Mouse (Mus musculus): ENCODE data around the gene Serp2. TPM values are rescaled to one million over a fixed set of nuclear protein-coding genes. Genes with fewer than 3 reads are reported as not detected.
A peak's percentile ranks its signal among the peaks of the same experiment; 100 is the strongest.

Gene Serp2
- polyA plus RNA-seq, 1 experiment from 2014 or later, result 125 TPM

DNA sequence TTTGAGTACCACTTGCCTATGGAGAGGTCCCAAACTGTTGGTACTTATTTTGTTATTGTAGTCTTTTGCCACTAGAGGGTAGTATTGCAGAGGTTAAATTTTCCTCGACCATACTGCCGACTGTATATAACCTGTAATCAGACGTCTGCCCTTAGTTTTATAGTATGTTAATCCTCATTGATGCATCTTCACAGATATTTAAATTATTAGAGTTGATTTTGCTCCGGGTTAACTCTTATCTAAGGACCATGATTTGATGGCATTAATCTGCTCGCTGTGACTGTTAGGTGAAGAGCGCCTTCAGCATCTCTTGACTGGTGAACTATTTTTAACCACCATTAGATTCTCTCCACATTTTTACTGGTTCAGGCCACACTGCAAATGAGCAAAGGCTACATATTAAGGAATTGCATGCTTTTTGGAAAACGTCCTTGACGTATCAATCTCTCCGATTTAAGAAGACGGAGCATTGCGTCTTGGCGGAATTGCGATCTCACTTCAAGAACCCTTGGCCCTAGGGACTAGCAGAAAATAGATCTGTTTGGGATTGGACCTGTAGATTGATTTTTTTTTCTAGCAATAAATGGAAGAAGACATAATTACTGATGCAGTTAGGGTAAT, 53.3 kb downstream of the Serp2 start:
- Histone ChIP-seq H3K4me3 (peak overlapping the region; percentile 78), H3K9me3 (no peaks in the 10 kb centered on the region), H3K36me3 (peaks cover 13% of the 10 kb centered on the region), H3K4me1 (peaks cover 34% of the 10 kb centered on the region), H3K27ac (replicated peaks) (peak overlapping the region; percentile 100), H3K9ac (replicated peaks) (peak overlapping the region; percentile 96), H3K27me3 (no peaks in the 10 kb centered on the region), H3K4me2 (replicated peaks) (peak overlapping the region; percentile 91)
- no peak for ATAC-seq (replicated peaks)
- 5% methylated on average over 13 of the region's 13 CpGs for WGBS

DNA sequence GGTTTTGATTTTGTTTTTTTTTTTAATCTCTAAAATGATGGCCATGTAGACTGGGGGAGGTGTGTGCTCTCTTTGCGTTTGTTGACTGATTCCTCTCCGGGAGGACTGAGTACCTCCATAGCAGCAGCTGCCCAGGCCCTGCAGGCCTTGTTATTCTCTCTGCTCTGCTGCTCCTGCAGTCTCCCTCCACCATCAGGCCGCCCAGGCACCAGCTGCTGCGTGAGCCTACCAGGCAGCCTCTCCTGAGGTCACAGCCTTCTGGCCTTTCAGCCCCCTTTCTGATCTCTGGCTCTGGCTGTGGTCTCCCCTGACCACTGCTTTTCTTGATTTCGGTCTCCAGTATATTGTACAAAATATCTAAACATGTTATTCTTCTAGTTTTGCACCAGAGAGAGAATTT, 56.7 kb downstream of the Serp2 start:
- Histone ChIP-seq H3K27ac (replicated peaks) (no peak overlapping the region), H3K9ac (replicated peaks) (no peak overlapping the region; the same call in 1 of the 2 replicates)

DNA sequence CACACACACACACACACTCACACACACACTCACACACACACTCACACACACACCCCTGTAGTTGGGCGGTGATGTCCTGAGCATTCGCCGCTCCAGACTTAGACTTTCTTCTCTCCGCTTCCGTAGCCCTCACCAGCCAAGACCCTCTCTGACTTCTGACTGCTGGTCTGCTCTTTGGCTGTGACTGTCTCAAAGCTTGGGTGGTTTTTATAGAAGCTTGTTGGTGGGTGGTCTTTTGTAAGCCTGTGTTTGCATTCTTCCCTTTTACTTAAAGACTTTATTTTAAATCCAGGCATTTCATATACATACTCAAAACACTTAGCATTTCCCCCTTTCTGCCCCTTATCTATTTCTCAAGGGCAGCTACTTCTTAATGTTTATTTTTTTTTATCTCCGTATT, 57.2 kb downstream of the Serp2 start:
- no peak overlapping the region for H3K27ac ChIP-seq (replicated peaks)
- no peak for ATAC-seq (replicated peaks)

More for the DNA sequence above, 56.7 kb downstream of the Serp2 start:
- no peak for ATAC-seq (replicated peaks)
- no peaks in the 10 kb centered on the region for H3K36me3 ChIP-seq
- no peak overlapping the region for H3K4me3 ChIP-seq
- no peak overlapping the region for H3K4me2 ChIP-seq (replicated peaks)
- H3K27me3 ChIP-seq, result no peaks in the 10 kb centered on the region
- WGBS, result 49% methylated on average over 5 of the region's 5 CpGs
- H3K9me3 ChIP-seq, result no peaks in the 10 kb centered on the region
- H3K4me1 ChIP-seq, result peaks cover 31% of the 10 kb centered on the region

DNA sequence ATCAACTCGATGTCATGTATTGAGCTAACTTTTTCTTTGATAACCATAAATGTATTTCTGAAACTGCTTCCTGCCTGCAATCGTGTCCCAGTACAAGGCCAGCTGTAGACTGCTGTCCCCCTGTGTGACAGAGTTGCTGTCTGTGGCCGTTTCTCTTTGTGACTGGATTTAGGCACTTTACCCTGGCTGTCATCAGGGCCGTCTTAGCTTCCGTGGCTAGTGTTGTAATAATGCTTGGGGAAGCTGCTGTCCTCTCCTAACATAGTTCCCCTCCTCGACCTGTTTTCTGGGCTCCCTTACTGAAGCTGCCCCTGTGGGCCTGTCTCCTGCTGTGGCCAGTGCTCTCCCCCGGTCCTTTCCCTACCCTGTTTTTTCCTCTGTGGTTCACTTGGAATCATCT, 58.5 kb downstream of the Serp2 start:
- ATAC-seq (replicated peaks), result no peak

More for the DNA sequence above, 57.2 kb downstream of the Serp2 start:
- Histone ChIP-seq H3K4me1 (peaks cover 31% of the 10 kb centered on the region), H3K9me3 (no peaks in the 10 kb centered on the region), H3K4me2 (replicated peaks) (no peak overlapping the region), H3K9ac (replicated peaks) (no peak overlapping the region), H3K36me3 (no peaks in the 10 kb centered on the region), H3K4me3 (no peak overlapping the region), H3K27me3 (no peaks in the 10 kb centered on the region)
- WGBS, result 91% methylated on average over 6 of the region's 6 CpGs

DNA sequence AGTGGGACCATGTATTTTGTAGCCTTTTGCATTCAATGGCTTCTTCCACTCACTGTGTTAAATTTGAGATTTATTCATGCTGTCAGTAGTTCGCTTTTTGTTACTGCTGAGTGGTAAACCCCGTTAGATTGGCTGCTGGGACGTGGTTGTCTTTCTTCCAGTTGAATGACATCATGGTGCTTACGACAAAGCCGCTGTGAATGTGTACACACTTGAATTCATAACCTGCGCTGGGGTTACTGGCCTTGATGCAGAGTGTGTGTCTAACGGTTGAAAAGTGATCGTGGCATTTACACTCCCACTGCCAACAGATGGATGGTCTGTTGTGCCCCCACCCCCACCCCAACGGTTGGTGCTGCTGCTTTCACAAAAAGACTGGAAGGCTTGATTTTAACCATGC, 59.5 kb downstream of the Serp2 start:
- ATAC-seq (replicated peaks), result peak; percentile 47
- Histone ChIP-seq H3K4me3 (no peak overlapping the region), H3K27me3 (no peaks in the 10 kb centered on the region), H3K36me3 (no peaks in the 10 kb centered on the region; the same call in 1 of the 2 replicates), H3K9me3 (no peaks in the 10 kb centered on the region), H3K4me1 (peaks cover 26% of the 10 kb centered on the region), H3K27ac (replicated peaks) (no peak overlapping the region), H3K9ac (replicated peaks) (no peak overlapping the region), H3K4me2 (replicated peaks) (no peak overlapping the region)
- 20% methylated on average over 9 of the region's 9 CpGs for WGBS

More for the DNA sequence above, 58.5 kb downstream of the Serp2 start:
- no peak overlapping the region for H3K4me3 ChIP-seq
- H3K27me3 ChIP-seq, result no peaks in the 10 kb centered on the region
- H3K4me2 ChIP-seq (replicated peaks), result no peak overlapping the region
- H3K9me3 ChIP-seq, result no peaks in the 10 kb centered on the region
- no peak overlapping the region for H3K9ac ChIP-seq (replicated peaks)
- H3K4me1 ChIP-seq, result peaks cover 26% of the 10 kb centered on the region
- H3K36me3 ChIP-seq, result no peaks in the 10 kb centered on the region; the same call in 1 of the 2 replicates
- no peak overlapping the region for H3K27ac ChIP-seq (replicated peaks)
- WGBS, result 62% methylated on average over 7 of the region's 7 CpGs

DNA sequence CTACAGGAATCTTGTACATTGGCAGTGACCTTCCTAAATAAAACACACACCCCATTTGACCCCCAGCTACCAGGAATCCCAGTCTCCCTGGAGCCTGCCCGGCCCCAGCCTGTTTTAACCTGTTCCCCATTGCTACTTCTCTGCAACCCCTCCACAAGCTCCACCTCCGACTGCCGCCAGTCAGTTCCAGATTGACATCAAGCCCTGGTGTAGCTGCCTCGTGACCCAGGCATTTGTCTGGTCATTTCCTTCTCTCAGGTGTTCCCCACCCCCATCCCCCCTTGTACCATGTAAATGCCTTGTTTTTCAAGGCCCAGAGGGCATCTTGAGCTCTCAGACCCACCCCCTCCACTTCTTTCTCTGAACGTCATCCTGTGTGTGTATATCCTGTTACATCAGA, 61.7 kb downstream of the Serp2 start:
- H3K9ac ChIP-seq (replicated peaks), result no peak overlapping the region
- peaks cover 21% of the 10 kb centered on the region for H3K4me1 ChIP-seq
- no peaks in the 10 kb centered on the region for H3K27me3 ChIP-seq
- H3K36me3 ChIP-seq, result no peaks in the 10 kb centered on the region; the same call in 1 of the 2 replicates
- WGBS, result 74% methylated on average over 5 of the region's 5 CpGs
- H3K27ac ChIP-seq (replicated peaks), result no peak overlapping the region
- no peak for ATAC-seq (replicated peaks)
- no peak overlapping the region for H3K4me2 ChIP-seq (replicated peaks)
- H3K4me3 ChIP-seq, result no peak overlapping the region
- no peaks in the 10 kb centered on the region for H3K9me3 ChIP-seq

DNA sequence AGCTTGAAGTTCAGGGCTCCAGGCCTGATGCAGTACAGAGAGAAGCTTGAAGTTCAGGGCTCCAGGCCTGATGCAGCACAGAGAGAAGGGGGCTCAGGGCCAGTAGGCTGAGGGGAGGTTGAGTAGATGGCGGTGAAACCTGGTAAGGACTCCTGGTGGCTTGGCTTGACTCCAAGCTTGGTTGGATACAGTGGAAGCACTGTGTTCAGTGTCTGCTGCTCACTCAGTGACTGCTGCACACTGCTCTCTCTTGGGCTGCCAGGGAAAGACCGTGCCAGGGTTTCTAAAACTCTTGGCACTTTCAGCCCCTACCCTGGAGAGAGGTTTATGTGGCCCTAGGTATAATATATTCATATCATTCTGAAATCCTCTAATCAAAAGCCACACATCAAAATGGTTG, 67.6 kb downstream of the Serp2 start:
- peak overlapping the region; percentile 38 for H3K27ac ChIP-seq (replicated peaks)
- no peaks in the 10 kb centered on the region; the same call in 1 of the 2 replicates for H3K36me3 ChIP-seq
- WGBS, result 30% methylated on average over 2 of the region's 2 CpGs
- no peak overlapping the region for H3K4me2 ChIP-seq (replicated peaks)
- ATAC-seq (replicated peaks), result peak; percentile 81
- H3K27me3 ChIP-seq, result no peaks in the 10 kb centered on the region
- no peaks in the 10 kb centered on the region for H3K9me3 ChIP-seq
- no peak overlapping the region for H3K9ac ChIP-seq (replicated peaks)
- H3K4me3 ChIP-seq, result no peak overlapping the region
- peaks cover 19% of the 10 kb centered on the region for H3K4me1 ChIP-seq

DNA sequence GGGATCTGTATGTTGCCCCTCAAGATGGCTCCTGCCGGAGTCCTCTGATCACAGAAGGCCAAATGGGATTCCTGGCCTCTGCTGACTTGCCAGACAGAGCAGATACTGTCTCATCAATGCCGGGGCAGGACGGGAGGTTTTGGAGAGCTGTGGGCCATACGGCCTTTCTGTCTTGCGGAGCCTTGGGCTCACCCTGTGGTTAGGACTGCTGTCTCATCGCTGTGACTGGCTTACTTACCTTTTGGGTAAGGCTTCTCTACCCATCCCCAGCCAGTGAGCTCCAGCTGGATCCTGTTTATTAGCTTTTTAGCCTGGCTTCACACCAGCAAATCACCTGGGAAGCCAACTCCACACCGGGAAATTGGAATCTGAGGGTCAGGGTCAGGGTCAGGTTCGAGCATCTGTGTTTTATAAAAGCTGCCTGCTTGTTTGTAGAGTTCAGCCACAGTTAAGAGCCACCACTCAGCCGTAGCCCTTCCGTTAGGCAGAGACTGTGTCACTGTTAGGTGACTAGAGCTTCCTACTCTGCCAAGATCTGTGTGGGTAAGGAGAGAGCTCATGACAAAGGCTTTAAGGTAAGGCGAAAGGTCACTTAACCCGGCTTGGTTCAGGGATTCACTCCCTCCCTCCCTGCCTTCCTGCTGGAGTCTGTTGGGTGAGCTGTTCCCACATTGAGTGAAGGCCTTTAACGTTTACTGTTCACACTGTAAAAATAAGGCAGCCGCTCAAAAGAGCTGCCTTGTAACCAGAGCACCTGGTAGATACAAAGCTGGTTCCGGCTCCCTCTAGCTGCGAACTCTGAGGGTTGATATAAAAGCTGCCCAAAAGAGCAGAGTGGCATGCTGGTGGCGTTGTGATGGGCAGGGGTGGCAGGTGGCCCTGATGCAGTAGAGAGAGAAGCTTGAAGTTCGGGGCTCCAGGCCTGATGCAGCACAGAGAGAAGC, 68.3 kb downstream of the Serp2 start:
- Histone ChIP-seq H3K4me3 (no peak overlapping the region), H3K27me3 (no peaks in the 10 kb centered on the region), H3K36me3 (no peaks in the 10 kb centered on the region; the same call in 1 of the 2 replicates), H3K27ac (replicated peaks) (peak overlapping the region; percentile 38), H3K9me3 (no peaks in the 10 kb centered on the region), H3K4me1 (peaks cover 19% of the 10 kb centered on the region), H3K9ac (replicated peaks) (no peak overlapping the region), H3K4me2 (replicated peaks) (no peak overlapping the region)
- WGBS, result 72% methylated on average over 18 of the region's 18 CpGs
- peak; percentile 39; the same call in 1 of the 2 replicates for ATAC-seq (replicated peaks)

DNA sequence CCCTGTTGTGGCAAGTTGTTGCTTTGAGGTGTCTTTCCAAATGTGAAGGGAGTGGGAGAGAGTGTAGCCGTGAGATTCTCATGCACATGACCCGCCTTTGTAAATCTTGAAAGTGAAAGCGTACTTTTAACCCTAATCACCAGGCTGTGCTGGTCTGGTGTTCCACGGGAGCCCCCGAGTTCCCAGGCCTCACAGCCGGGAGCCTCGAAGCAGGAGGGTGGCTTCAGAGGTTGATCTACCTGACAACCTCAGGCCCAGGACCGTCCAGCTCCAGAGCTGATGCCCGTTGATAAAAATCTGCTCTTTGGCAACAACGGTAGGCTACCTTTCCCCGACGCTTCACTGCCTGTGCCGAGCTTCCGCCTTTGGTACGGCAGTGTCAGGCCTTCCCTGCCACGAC, 69.1 kb downstream of the Serp2 start:
- H3K27ac ChIP-seq (replicated peaks), result no peak overlapping the region
- WGBS, result 91% methylated on average over 16 of the region's 16 CpGs

DNA sequence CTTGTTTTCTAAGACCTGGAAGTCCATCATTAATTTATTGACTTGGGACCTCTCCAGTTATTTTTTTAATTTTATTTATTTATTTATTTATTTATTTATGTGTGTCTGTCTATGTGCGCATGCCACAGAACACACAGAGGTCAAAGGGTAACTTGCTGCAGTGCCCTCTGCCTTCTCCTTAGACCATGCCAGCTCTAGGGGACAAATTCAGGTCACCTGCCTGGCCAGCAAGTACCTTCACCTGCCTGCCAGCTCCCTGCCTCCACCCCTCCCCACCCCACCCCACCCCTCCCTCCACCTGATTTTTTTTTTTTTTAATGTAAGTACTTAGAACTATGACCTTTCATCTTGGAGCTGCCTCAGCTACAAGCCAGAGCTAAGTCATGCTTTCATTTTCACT, 73.0 kb downstream of the Serp2 start:
- no peak for ATAC-seq (replicated peaks)
- Histone ChIP-seq H3K4me2 (replicated peaks) (no peak overlapping the region), H3K36me3 (no peaks in the 10 kb centered on the region), H3K27me3 (no peaks in the 10 kb centered on the region), H3K4me1 (peaks cover 20% of the 10 kb centered on the region), H3K27ac (replicated peaks) (no peak overlapping the region), H3K9ac (replicated peaks) (no peak overlapping the region), H3K4me3 (no peak overlapping the region), H3K9me3 (no peaks in the 10 kb centered on the region)
- 100% methylated on average over 1 of the region's 1 CpGs for WGBS

More for the DNA sequence above, 69.1 kb downstream of the Serp2 start:
- Histone ChIP-seq H3K9me3 (no peaks in the 10 kb centered on the region), H3K27me3 (no peaks in the 10 kb centered on the region), H3K4me1 (peaks cover 21% of the 10 kb centered on the region), H3K36me3 (no peaks in the 10 kb centered on the region; the same call in 1 of the 2 replicates), H3K4me3 (no peak overlapping the region), H3K4me2 (replicated peaks) (no peak overlapping the region), H3K9ac (replicated peaks) (no peak overlapping the region)
- no peak for ATAC-seq (replicated peaks)

Measured in forebrain, embryonic 15.5 days (tissue).